Mouse (Mus musculus) right cerebral cortex, postnatal 10 days (tissue): Measurements from ENCODE around the gene Acot1.

Experiments
- DNase-seq, 2 experiments: peaks; one replicate each; pipeline ENCODE4 v3.0.0; 2021; ENCODE audit warnings: low spot score in 2 of 2

The Acot1 gene

GRCm38 (mm10) chr12:84063228-84063627 is 53.9 kb downstream of the Acot1 start:
- no peak for DNase-seq

- DNase-seq, result no peak
Measured at GRCm38 (mm10) chr12:84063833-84064232, 54.5 kb downstream of the Acot1 start.

GRCm38 (mm10) chr12:84064621-84065020 is 55.3 kb downstream of the Acot1 start:
- DNase-seq, result no peak

GRCm38 (mm10) chr12:84067752-84068151 is 58.5 kb downstream of the Acot1 start:
- DNase-seq, result no peak
